Mouse (Mus musculus) lung, embryonic 14.5 days (tissue): ENCODE measurements around the gene Mbl1. TPM values are rescaled to one million over a fixed set of nuclear protein-coding genes. Genes with fewer than 3 reads are reported as not detected.

Source experiments
- ATAC-seq: fragments of 200-750 bp; cut with Nextera tagmentation; 2 replicates; pipeline ENCODE4 v1.8.0; 2017; ENCODE audit warnings: mild to moderate bottlenecking, moderate TSS enrichment, moderate library complexity; ENCODE audit not compliant: insufficient read depth
- DNase-seq: peaks from one replicate; pipeline ENCODE4 v3.0.0-alpha.2; 2015
- H3K27ac ChIP-seq: fragments of 300-500 bp; sonication (generic); 2 replicates; pipeline ENCODE4 v1.5.1; 2014; ENCODE audit warnings: low read depth, mild to moderate bottlenecking, moderate library complexity
- H3K27me3 ChIP-seq: fragments of 300-500 bp; sonication (generic); 2 replicates; pipeline ENCODE4 v1.6.1; 2014; ENCODE audit warnings: low read length, control low read depth; ENCODE audit not compliant: insufficient read depth
- H3K36me3 ChIP-seq: fragments of 300-500 bp; sonication (generic); 2 replicates; pipeline ENCODE4 v1.6.1; 2014; ENCODE audit warnings: control low read depth; ENCODE audit not compliant: insufficient read depth
- H3K4me1 ChIP-seq: fragments of 300-500 bp; sonication (generic); 2 replicates; pipeline ENCODE4 v1.6.1; 2014; ENCODE audit warnings: antibody characterized with exemption, control low read depth; ENCODE audit not compliant: insufficient read depth
- H3K4me2 ChIP-seq: fragments of 300-500 bp; sonication (generic); 2 replicates; pipeline ENCODE4 v1.6.1; 2014; ENCODE audit warnings: mild to moderate bottlenecking
- H3K4me3 ChIP-seq: fragments of 300-500 bp; sonication (generic); 2 replicates; pipeline ENCODE4 v1.5.1; 2014; ENCODE audit warnings: low read depth, low read length
- H3K9ac ChIP-seq: fragments of 300-500 bp; sonication (generic); 2 replicates; pipeline ENCODE4 v1.6.1; 2014
- H3K9me3 ChIP-seq: fragments of 300-500 bp; sonication (generic); 2 replicates; pipeline ENCODE4 v1.6.1; 2016; ENCODE audit warnings: low read depth, low read length, control low read depth
- CTCF ChIP-seq: IDR thresholded peaks from 2 replicates; pipeline ENCODE4 v1.5.1; 2016; ENCODE audit warnings: antibody characterized with exemption, low read depth
- WGBS: fragments of 180-500 bp; shearing (Covaris S2); extraction: QIAGEN DNeasy Blood & Tissue Kit; methylation state at CpG from one replicate; pipeline ENCODE4 v1.1.7; 2014; 5-methylcytosine and 5-hydroxymethylcytosine counted together
- polyA plus RNA-seq: library from polyadenylated mRNA; unstranded; fragments of >200 nt; fragmentation: Nextera tagmentation; extraction: Ambion mirVana; gene quantifications from 2 replicates; pipeline ENCODE4 v1.2.1, GENCODE M21; 2014

The Mbl1 gene
- polyA plus RNA-seq = not detected in 2 replicates

DNA sequence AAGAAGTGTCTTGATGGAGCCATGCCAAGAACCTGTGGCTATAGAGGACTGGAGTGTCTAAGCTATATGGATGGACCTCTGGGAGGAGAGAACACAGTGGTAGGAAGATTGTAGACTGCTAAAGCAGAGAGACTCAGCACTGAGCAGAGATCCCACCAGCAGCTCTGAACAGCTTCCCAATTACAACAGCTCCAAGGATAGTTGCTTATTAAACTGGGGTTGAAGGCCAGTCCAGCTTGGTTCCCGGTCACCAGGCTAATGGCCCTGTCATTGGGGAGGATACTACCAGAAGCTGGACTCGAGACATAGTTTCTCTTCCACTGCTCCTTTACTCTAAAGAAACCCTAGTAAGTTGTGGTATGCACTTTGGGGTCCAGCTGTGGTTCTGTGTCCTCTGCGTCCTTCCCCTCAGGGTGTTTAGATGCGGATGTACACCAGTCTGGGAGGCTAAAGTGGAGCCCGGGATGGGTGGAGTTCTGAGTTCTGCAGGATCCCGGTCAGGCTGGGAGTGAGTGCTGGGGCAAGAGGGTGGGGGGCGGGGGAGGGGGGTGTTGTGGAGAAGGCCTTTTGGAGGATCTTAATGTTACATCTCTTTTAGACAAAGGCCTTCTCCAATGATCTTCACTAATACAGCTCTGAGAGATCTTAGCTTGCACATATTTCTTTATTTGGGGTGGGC, at the start of gene Mbl1:
Gene Mbl1 (plus strand): TSS at position 239 of the 679 bp plus-strand sequence.
- WGBS = 82% methylated on average over 7 of the region's 7 CpGs
- no peak for ATAC-seq
- Histone ChIP-seq H3K9ac (no peak within 1 kb of the TSS), H3K27ac (no peak within 1 kb of the TSS), H3K9me3 (no peaks in the 10 kb centered on the region), H3K4me2 (no peak within 1 kb of the TSS), H3K27me3 (no peaks in the 10 kb centered on the region), H3K4me3 (no peak within 1 kb of the TSS), H3K36me3 (no peaks in the 10 kb centered on the region), H3K4me1 (no peaks in the 10 kb centered on the region)
- no peak for TF ChIP-seq CTCF
- no peak for DNase-seq

DNA sequence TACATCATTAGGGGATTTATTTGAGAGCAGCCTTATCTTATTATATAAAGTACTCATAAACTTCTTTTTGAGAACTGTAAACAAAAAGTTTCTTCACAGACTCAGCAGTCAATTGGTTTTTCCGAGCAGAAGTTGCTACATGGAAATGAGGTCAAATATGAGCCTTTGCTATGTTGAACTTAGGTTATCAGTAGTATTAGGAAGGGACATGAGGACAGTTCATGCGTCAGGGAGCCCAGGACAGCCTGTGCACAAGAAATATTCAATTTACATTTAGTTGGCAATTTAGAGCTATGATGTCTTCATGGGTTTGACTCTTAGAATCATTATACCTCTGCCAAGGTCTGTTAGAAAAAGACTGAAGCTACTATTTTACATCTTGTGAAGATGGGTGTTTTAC, 49.0 kb upstream of the Mbl1 start:
- H3K36me3 ChIP-seq = no peaks in the 10 kb centered on the region
- WGBS = 33% methylated on average over 2 of the region's 2 CpGs
- ATAC-seq (no peak), DNase-seq (no peak)
- H3K4me3 ChIP-seq = no peak overlapping the region
- H3K27me3 ChIP-seq = no peaks in the 10 kb centered on the region
- H3K4me1 ChIP-seq = no peaks in the 10 kb centered on the region
- no peak overlapping the region for H3K9ac ChIP-seq
- no peak overlapping the region for H3K4me2 ChIP-seq
- no peaks in the 10 kb centered on the region for H3K9me3 ChIP-seq
- no peak for TF ChIP-seq CTCF
- no peak overlapping the region for H3K27ac ChIP-seq

DNA sequence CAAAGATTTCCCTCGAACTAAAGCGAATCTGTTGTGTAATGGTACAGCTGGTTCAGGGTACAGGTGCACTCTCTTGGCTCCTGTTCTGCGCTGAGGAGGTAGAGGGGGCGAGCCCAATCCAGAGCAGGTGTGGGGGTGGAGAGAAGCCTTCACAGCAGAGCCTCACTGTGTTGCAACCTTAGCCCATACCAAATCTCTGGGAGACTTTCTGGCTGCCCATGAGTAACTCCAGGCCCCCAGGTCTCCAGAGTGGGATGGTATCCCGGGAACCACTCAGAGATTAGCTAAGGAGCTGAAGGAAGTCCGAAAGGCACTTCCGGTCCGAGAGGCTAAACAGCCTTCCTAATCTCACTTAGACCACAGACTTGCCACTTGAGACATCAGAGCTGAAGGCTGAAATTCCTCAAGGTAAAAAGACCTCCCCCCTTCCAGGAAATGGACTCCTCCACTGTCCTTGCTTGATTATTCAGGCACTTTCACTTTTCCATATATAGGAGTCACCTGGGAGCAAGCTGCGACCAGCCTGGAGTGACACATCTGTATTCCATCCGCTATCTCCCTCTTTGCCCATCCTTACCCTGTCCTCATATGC, 46.3 kb upstream of the Mbl1 start, which contains the start of gene Mat1a:
Gene Mat1a (plus strand): TSS at position 183 of the 592 bp plus-strand sequence.
- 50% methylated on average over 10 of the region's 10 CpGs for WGBS
- Histone ChIP-seq H3K27ac (peak within 1 kb of the TSS; percentile 46; the same call in 1 of the 2 replicates), H3K27me3 (no peaks in the 10 kb centered on the region), H3K4me1 (no peaks in the 10 kb centered on the region), H3K4me3 (no peak within 1 kb of the TSS), H3K9me3 (no peaks in the 10 kb centered on the region), H3K4me2 (peak within 1 kb of the TSS; percentile 11; the same call in 1 of the 2 replicates), H3K36me3 (no peaks in the 10 kb centered on the region), H3K9ac (no peak within 1 kb of the TSS)
- ATAC-seq = peak; percentile 84; the same call in 1 of the 2 replicates
- no peak for TF ChIP-seq CTCF
- peak; percentile 52 for DNase-seq

DNA sequence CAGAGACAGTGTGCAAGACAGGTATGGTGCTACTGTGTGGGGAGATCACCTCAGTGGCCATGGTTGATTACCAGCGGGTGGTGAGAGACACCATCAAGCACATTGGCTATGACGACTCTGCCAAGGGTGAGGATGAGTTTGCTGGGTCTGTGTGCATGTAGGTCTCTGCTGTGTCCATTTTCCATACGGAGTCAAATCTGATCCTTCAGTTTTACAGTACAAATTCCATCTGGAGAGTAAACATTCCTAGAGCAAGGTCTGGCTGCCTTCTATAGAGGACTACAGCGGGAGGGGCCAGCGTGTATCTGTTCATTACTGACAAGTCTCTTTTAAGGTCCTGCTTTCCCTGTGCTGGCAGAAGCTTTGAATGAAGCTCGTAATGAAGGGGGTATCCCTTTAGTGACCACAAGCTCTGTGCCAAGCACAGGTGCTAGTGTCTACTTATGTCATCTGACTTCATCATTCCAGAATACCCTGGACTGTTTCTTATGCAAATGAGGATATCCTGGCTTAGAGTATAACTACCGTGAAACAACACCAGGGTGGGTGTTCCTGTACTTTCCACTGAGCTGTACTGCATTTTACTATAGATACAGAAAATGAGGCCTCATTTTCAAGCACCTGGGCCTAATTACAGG, 40.1 kb upstream of the Mbl1 start:
- Histone ChIP-seq H3K27me3 (no peaks in the 10 kb centered on the region), H3K27ac (no peak overlapping the region), H3K36me3 (no peaks in the 10 kb centered on the region), H3K9me3 (no peaks in the 10 kb centered on the region), H3K4me3 (no peak overlapping the region), H3K9ac (no peak overlapping the region), H3K4me1 (no peaks in the 10 kb centered on the region), H3K4me2 (no peak overlapping the region)
- ATAC-seq (no peak), DNase-seq (no peak)
- TF ChIP-seq CTCF = no peak
- WGBS = 76% methylated on average over 7 of the region's 7 CpGs

DNA sequence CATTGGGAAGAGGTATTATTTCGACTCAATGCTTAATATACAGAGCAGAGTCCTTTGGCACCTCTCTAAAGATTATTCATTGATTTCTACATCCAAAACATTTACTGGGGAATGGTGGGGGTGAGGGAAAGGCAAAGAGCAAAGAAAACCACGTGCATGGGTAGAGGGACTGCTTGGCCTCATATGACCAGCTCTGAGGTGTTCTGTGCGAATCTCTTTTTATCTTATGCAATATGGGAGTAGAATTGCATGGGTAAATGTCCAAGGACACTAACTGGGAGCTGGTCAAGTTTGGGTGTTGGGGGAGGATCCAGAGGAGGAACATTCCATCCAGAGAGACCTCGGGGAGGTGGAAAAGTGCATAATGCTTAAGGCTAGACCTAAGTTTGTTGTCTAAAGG, 38.3 kb upstream of the Mbl1 start:
- DNase-seq (no peak), ATAC-seq (no peak)
- Histone ChIP-seq H3K4me3 (no peak overlapping the region), H3K4me2 (no peak overlapping the region), H3K4me1 (no peaks in the 10 kb centered on the region), H3K36me3 (no peaks in the 10 kb centered on the region), H3K9ac (no peak overlapping the region), H3K9me3 (no peaks in the 10 kb centered on the region), H3K27me3 (no peaks in the 10 kb centered on the region), H3K27ac (no peak overlapping the region)
- TF ChIP-seq CTCF = no peak
- WGBS = 73% methylated on average over 4 of the region's 4 CpGs

DNA sequence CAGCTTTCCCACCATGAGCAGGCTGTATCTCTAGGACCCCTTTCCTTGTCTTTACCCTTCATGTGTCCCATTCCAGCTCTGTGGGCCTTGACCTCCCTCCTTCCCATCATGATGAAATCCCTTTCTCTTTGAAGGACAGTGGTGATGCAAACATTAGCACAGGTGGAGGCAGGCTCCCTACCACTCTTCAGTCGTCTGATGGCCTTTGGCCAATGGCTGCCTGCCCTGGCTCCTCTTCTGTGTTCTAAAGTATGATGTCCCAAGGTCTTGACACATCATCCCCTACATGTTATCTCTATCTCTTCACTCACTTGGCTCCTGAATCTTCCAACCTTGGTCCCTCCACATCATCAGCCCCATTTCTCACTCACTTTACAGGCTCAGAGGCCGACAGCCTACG, 35.0 kb upstream of the Mbl1 start:
- Histone ChIP-seq H3K27me3 (no peaks in the 10 kb centered on the region), H3K4me3 (no peak overlapping the region), H3K4me2 (no peak overlapping the region), H3K36me3 (no peaks in the 10 kb centered on the region), H3K4me1 (no peaks in the 10 kb centered on the region), H3K27ac (no peak overlapping the region), H3K9me3 (no peaks in the 10 kb centered on the region), H3K9ac (no peak overlapping the region)
- DNase-seq (no peak), ATAC-seq (no peak)
- WGBS = 73% methylated on average over 3 of the region's 3 CpGs
- TF ChIP-seq CTCF = no peak

DNA sequence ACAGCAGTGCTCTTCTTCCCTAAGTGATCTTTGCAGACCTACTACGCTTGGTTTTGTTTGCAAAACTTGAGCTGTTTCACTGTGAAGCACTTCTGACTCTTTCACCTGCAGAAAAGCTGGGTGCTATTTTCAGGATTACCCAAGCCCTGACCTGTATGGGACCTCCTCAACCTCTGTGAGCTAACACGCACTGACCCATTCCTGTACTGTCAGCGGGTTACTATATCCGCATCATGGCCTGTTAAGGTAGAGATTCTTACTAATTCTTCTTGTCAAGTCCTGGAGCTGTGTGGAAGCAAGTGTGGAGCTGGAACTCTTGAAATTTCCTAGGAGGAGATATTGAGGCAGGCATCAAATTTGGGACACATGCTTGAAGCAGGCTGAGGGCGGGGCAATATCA, 26.6 kb upstream of the Mbl1 start:
- Histone ChIP-seq H3K36me3 (no peaks in the 10 kb centered on the region), H3K4me2 (no peak overlapping the region), H3K27ac (no peak overlapping the region), H3K27me3 (no peaks in the 10 kb centered on the region), H3K9me3 (no peaks in the 10 kb centered on the region), H3K9ac (no peak overlapping the region), H3K4me1 (no peaks in the 10 kb centered on the region), H3K4me3 (no peak overlapping the region)
- no peak for ATAC-seq
- TF ChIP-seq CTCF = no peak
- no peak for DNase-seq
- 86% methylated on average over 5 of the region's 5 CpGs for WGBS
